Mouse (Mus musculus) layer of hippocampus, postnatal 36 days (tissue): ENCODE measurements around the gene BC052040. TPM values are rescaled to one million over a fixed set of nuclear protein-coding genes. Genes with fewer than 3 reads are reported as not detected.

Source experiments
- DNase-seq, 2 experiments: peaks; one replicate each; pipeline ENCODE4 v3.0.0; 2022
- microRNA-seq, 2 experiments: library from miRNA; unstranded; fragments of <30 nt; microRNA quantifications; one replicate each; pipeline ENCODE4 v1.2.0; 2021
- total RNA-seq, 2 experiments: library from RNA; stranded (reverse); gene quantifications; 2 replicates each; pipeline ENCODE4 v1.2.3; 2021

BC052040 gene
- total RNA-seq, 2 experiments from 2014 or later, result 7.0 to 7.2 TPM

DNA sequence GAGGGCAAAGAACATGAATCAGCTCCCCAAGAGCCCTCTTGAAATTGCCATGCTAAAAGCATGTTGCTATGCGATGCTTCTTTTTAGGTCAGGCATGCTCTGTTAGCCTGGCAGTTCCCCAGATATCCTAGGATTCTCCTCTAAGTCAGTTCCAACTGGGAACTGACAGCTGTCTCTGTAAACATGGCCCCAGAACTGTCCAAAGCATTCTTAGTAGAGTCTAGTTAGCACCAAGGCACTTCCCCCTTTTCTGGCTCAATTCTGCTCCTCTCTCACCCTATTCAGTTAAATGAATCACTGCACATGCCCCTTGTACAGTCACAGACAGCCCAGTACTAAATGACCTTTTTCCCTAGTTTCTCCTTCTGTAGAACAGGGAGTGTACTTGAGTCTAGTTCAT lies 191.2 kb downstream of the BC052040 start:
- no peak for DNase-seq

DNA sequence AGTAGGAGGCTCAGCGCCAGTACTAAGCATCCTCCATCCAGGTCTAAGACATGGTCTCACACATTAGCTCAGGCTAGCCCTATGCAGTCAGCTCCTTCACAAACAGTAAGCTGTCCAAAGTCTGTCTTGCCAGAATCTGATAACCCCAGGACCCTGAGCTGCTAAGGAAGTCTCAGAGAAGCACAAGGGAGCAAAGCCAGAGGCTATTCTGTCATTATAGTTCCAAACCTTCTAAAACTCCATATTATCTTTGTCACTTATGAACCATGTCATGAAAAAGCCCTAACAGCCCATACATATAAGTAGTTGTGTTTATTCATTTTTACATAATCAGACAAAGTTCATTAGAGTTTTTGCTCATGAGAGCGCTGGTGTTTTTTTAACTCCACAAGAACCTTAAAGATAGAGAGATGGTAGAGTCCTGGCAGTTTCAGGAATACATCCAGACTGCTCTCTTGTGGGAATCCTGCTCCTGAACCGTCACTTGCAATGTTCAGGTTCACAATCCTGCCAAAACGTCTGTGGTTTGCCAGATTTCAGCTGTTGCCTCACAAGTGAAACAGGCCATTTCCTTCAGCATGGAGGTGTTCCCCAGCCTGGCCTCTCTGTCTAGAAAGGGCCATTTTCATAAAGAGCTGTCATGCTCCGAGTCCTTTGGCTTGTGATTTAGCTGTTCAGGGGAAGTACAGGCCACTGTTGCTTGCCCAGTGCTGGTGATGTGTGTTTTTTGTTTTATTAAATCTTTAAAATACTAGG lies 192.8 kb downstream of the BC052040 start:
- DNase-seq, result no peak

DNA sequence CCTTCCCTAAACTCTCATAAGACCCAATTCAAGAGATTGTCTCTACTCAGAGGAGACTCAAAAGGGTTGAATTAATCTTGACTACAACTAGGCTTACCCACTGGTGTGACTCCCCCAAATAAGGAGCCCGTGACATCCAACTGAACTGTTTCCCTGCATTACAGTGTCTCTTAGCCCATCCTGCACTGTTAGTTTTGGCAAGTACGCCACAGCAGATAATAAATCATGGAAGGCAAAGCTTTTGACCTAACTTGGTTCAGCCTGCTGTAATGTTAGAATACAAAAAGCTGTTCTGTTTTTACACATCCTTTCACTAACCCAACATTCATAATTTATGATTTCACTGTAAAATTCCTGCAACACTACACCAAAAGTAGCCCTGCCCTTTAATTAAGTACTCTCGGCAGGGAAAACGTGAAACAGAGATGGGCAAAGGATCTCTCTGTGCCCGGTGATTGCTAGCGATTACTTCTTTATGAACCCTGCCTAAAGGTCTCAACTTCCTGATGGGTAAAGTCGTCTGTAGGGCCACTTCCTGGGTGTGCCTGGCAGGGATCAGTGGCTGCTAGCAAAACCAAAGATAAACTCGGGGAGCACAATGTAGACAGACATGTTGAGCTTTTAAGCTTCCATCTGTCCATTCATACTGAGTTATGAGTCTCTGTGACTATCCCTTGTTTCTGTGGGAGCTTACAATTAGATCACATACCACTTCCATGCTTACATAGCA lies 194.1 kb downstream of the BC052040 start:
- DNase-seq, result no peak

DNA sequence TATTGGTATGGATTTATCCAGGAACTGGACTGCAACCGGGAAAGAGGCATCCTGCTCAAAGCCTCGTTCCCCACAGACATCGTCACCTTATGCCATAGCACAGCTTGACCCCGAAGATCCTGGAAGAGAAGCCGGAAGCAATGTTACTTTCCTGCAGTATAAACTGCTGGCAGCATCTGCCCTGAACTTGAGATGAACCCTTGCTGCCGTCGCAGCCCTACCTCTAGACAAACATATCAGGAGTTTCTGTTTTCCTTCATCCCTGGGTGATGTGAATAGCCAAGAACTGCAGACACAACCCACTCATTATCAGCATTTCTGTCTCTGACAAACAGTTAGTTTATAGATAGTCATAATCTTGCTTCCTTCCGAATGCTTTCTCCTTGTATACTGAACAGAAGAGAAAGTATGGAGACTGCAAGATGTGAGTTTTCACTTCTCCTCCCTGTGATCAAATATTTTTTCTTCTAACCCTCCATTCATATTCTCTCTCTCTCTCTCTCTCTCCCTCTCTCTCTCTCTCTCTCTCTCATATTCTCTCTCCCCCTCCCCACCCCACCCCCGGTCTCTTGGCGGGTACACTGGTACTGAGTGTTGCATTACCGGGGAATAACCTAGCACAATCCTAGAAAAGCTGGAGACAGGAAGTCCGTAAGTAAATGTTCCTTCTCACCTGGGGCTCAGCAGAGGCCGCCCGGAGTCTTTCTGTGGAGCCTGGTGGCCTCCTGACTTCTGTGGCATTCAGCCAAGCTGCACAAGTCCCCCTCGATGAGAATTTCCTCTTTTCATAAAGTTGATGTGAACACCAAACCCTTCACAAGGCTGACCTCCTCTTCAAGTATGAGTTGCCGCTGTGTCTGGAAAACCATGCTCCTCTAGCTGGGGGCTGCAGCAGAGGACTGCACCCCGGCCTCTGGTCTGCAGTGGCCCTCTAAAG lies 195.7 kb downstream of the BC052040 start:
- DNase-seq, result no peak

DNA sequence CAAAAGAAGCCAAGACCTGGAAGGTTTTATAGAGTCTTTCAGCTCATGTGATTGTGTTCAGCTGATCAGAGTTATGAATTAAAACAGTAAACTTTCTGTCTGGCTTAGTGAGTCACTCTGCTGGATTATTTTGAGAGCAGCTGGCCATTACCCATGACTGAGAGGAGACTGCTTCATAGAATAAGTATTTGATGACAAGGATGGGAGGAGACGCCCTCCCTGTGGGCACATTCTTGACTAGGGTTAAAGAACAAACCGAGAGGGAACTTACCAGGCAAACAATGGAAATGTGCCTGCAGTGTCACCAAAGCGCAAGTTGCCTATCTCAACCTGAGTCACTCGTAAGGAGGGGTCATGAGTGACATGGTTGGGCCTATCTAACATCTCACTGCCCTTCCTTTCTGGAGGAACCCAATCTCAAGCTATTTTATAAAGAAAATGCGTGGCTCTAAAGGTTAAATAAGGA lies 199.1 kb downstream of the BC052040 start:
- no peak for DNase-seq

DNA sequence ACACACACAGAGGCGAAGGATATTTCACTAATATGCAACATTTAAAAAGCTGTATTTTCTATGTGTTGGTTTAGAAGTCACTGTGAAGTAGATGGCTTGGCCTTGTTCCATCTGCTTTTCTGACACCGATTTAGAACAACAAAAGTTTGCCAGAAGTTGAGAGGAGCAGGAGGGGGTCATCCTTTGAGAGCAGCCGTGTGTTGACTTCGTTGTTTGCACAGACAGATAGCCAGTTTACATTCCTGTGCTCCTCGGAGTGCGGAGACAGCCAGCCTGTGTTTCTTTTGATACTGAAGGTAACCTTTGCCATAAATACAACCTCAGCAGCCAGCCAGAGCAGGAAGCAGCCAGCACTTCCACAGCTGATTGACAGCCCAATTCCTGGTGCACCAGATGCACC lies 204.2 kb downstream of the BC052040 start:
- no peak for DNase-seq

DNA sequence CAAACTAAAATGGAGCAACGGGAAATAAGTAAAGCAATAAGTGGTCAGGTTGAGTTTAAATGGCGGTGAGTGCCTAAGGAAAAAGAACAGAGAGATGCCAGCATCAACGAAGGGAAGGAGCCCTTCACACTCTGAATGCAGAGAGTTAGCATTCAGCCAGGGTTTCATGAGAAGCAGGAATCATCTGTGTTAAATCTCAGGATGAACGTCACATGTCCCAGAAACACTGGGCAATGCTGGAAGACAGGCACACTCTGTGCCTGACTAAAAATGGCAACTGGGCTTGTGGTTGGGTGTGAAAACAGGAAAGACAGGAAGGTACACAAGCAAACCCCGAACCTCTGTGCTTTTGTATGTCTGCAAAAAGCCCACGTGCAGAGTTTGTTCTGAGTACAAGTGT lies 217.3 kb downstream of the BC052040 start:
- DNase-seq, result no peak

DNA sequence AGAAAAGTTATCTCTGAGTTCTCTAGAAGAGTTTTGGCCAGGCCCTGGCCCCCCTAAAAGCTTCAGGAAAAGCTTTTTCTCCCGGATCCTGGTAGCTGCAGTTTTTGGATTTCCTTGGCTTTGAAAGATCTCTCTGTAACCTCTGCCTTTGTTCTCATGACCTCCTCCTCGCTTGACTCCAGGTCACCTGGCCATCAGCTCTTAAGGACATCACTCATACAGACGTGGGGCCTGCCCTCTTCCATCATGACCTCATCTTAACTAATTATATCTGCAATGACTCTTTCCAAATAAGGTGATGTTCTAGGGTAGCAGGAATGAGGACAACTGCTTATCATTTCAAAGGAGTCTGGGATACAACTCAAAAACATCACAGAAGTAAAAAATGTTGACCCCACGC lies 226.9 kb downstream of the BC052040 start:
- no peak for DNase-seq

DNA sequence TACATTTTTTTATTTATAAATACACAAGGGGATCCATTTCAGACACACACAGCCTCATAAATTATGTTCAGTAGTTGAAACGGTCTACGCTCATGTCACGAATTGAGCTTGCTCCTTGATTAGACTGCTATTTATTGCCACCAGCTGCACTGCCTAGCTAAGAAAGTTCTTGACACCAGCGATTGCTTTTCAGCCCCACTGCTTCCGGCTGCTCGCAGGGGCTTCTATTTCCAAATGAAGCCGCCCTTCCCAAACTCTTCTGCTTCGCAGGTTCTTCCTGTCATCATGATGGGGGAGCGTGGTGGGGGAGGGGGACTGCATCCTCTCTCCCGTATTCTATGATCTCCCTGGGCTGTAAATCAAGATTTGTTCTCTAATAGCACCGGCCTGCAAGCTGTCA lies 231.8 kb downstream of the BC052040 start:
- DNase-seq, result no peak

DNA sequence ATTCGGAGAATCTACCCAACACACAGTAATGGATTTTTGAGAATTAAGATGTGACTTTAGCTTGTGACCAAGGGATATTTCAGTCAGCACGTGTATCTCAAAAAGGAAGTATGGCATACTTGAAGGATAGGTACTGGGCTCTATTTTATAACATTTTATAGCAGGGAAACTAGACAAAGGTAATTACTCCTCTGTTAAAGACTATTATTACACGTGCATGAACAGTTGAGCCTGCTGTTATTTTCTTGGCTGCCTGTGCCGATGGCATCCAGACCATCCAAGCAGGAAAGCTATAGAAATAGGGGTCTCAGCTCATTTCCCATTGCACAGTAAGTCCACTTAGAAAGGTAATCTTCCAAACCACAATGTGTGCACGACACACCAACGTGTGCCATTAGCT lies 232.2 kb downstream of the BC052040 start:
- no peak for DNase-seq

DNA sequence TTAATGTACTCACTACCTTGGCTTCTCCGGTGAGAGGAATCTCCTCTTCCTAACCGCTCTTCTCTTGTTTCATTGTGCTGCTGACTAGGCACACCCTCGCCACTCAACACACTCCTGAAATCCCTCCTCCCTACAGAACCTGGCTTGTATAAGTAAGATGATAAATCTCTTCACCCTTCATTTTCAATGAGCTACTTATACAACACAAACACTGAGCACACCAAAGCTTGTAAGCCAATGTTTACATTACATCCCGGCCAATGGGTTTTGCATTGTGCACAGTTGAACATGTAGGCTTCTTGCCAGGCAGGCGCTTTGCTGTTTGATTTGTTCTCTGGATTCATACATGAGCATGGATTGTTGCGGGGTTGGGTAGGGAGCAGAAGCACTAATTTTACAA lies 236.4 kb downstream of the BC052040 start:
- DNase-seq, result no peak

DNA sequence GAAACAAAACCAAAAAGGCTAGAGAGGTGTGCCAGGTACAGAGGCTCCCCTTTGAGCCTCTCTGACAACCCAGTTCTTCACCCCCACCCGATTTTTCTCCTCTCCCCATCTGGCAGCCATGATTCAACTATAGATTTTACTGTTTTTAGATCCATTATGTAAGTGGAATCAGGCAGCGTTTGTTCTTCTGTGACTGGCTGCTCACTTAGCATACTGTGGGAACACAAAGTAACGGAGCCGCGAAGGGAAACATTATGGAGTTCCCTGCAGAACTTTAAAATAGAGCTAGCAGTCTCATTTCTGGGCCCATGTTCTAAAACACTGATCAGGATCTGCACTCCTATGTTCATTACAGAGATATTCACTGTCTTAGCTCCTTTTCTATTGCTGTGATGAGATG lies 240.8 kb downstream of the BC052040 start:
- peak; percentile 20 to 21 for DNase-seq

Small RNAs within 50 kb of the gene (microRNA-seq; reads per million reads assigned to microRNA genes)
- 0 to 0.90 reads per million in 2 experiments for gene Mir1951
